Mouse (Mus musculus): Measurements from ENCODE around the gene Dbi. TPM values are rescaled to one million over a fixed set of nuclear protein-coding genes. Genes with fewer than 3 reads are reported as not detected.
"Not testable (repeated sequence)": the region's sequence is repeated elsewhere in the genome, so short reads cannot be mapped to it uniquely, and the experiment has no call there.

Gene Dbi
- polyA plus RNA-seq, 1 experiment from 2014 or later: 681 TPM

- Histone ChIP-seq H3K4me2 (ENCODE audit: low read depth, severe bottlenecking) (no peak overlapping the region), H3K27ac (replicated peaks; ENCODE audit: low read depth, low read length) (no peak overlapping the region), H3K9ac (ENCODE audit: low read length) (no peak overlapping the region), H3K27me3 (ENCODE audit: control insufficient read depth, insufficient read depth, low read length) (no peaks in the 10 kb centered on the region), H3K36me3 (ENCODE audit: control insufficient read depth, insufficient read depth, low read length) (no peaks in the 10 kb centered on the region), H3K9me3 (ENCODE audit: control insufficient read depth, low read length) (no peaks in the 10 kb centered on the region), H3K4me1 (ENCODE audit: control insufficient read depth, insufficient read depth, low read length) (no peaks in the 10 kb centered on the region), H3K4me3 (ENCODE audit: low read depth, low read length) (no peak overlapping the region)
- WGBS: 74% methylated on average over 6 of the region's 6 CpGs
- DNase-seq (ENCODE audit: low spot score) (no peak), ATAC-seq (ENCODE audit: insufficient number of reproducible peaks, low FRiP score, low TSS enrichment, low read depth) (no peak)
These were observed 21.4 kb downstream of the Dbi start for GRCm38 (mm10) chr1:120099483-120099882.

GRCm38 (mm10) chr1:120098327-120098726 lies 22.6 kb downstream of the Dbi start:
- Histone ChIP-seq H3K27ac (replicated peaks; ENCODE audit: low read depth, low read length) (no peak overlapping the region), H3K27me3 (ENCODE audit: control insufficient read depth, insufficient read depth, low read length) (no peaks in the 10 kb centered on the region), H3K9ac (ENCODE audit: low read length) (no peak overlapping the region), H3K9me3 (ENCODE audit: control insufficient read depth, low read length) (no peaks in the 10 kb centered on the region), H3K4me3 (ENCODE audit: low read depth, low read length) (no peak overlapping the region), H3K4me2 (ENCODE audit: low read depth, severe bottlenecking) (no peak overlapping the region), H3K4me1 (ENCODE audit: control insufficient read depth, insufficient read depth, low read length) (no peaks in the 10 kb centered on the region), H3K36me3 (ENCODE audit: control insufficient read depth, insufficient read depth, low read length) (no peaks in the 10 kb centered on the region)
- DNase-seq (ENCODE audit: low spot score) (peak; percentile 69), ATAC-seq (ENCODE audit: insufficient number of reproducible peaks, low FRiP score, low TSS enrichment, low read depth) (no peak)
- WGBS: 18% methylated on average over 7 of the region's 7 CpGs

GRCm38 (mm10) chr1:120094920-120095319 lies 26.0 kb downstream of the Dbi start:
- 78% methylated on average over 3 of the region's 3 CpGs for whole genome bisulfite sequencing
- no peak overlapping the region for H3K4me2 ChIP-seq (ENCODE audit: low read depth, severe bottlenecking)
- ATAC-seq (ENCODE audit: insufficient number of reproducible peaks, low FRiP score, low TSS enrichment, low read depth): no peak

GRCm38 (mm10) chr1:120093482-120094134 lies 27.3 kb downstream of the Dbi start:
- H3K27me3 ChIP-seq (ENCODE audit: control insufficient read depth, insufficient read depth, low read length); H3K27ac ChIP-seq (replicated peaks; ENCODE audit: low read depth, low read length); H3K4me3 ChIP-seq (ENCODE audit: low read depth, low read length); H3K36me3 ChIP-seq (ENCODE audit: control insufficient read depth, insufficient read depth, low read length); H3K4me1 ChIP-seq (ENCODE audit: control insufficient read depth, insufficient read depth, low read length); ATAC-seq (ENCODE audit: insufficient number of reproducible peaks, low FRiP score, low TSS enrichment, low read depth); H3K4me2 ChIP-seq (ENCODE audit: low read depth, severe bottlenecking); H3K9ac ChIP-seq (ENCODE audit: low read length); H3K9me3 ChIP-seq (ENCODE audit: control insufficient read depth, low read length): not testable (repeated sequence)
- WGBS: 55% methylated on average over 11 of the region's 14 CpGs
- DNase-seq (ENCODE audit: low spot score): peak; percentile 88

More at GRCm38 (mm10) chr1:120094920-120095319, 26.0 kb downstream of the Dbi start:
- Histone ChIP-seq H3K4me3 (ENCODE audit: low read depth, low read length) (no peak overlapping the region), H3K9ac (ENCODE audit: low read length) (no peak overlapping the region), H3K36me3 (ENCODE audit: control insufficient read depth, insufficient read depth, low read length) (no peaks in the 10 kb centered on the region), H3K4me1 (ENCODE audit: control insufficient read depth, insufficient read depth, low read length) (no peaks in the 10 kb centered on the region), H3K9me3 (ENCODE audit: control insufficient read depth, low read length) (no peaks in the 10 kb centered on the region), H3K27ac (replicated peaks; ENCODE audit: low read depth, low read length) (no peak overlapping the region), H3K27me3 (ENCODE audit: control insufficient read depth, insufficient read depth, low read length) (no peaks in the 10 kb centered on the region)
- no peak for DNase-seq (ENCODE audit: low spot score)

- no peaks in the 10 kb centered on the region for H3K27me3 ChIP-seq (ENCODE audit: control insufficient read depth, insufficient read depth, low read length)
- H3K36me3 ChIP-seq (ENCODE audit: control insufficient read depth, insufficient read depth, low read length): no peaks in the 10 kb centered on the region
- 85% methylated on average over 8 of the region's 8 CpGs for WGBS
- no peaks in the 10 kb centered on the region for H3K9me3 ChIP-seq (ENCODE audit: control insufficient read depth, low read length)
- no peak overlapping the region for H3K9ac ChIP-seq (ENCODE audit: low read length)
- H3K27ac ChIP-seq (replicated peaks; ENCODE audit: low read depth, low read length): no peak overlapping the region
- no peak for ATAC-seq (ENCODE audit: insufficient number of reproducible peaks, low FRiP score, low TSS enrichment, low read depth)
- H3K4me2 ChIP-seq (ENCODE audit: low read depth, severe bottlenecking): no peak overlapping the region
- DNase-seq (ENCODE audit: low spot score): no peak
- no peaks in the 10 kb centered on the region for H3K4me1 ChIP-seq (ENCODE audit: control insufficient read depth, insufficient read depth, low read length)
- no peak overlapping the region for H3K4me3 ChIP-seq (ENCODE audit: low read depth, low read length)
These were observed 29.9 kb downstream of the Dbi start for GRCm38 (mm10) chr1:120090880-120091570.

- Histone ChIP-seq H3K36me3 (ENCODE audit: control insufficient read depth, insufficient read depth, low read length) (no peaks in the 10 kb centered on the region), H3K27me3 (ENCODE audit: control insufficient read depth, insufficient read depth, low read length) (no peaks in the 10 kb centered on the region), H3K4me2 (ENCODE audit: low read depth, severe bottlenecking) (no peak overlapping the region), H3K4me1 (ENCODE audit: control insufficient read depth, insufficient read depth, low read length) (no peaks in the 10 kb centered on the region), H3K9me3 (ENCODE audit: control insufficient read depth, low read length) (no peaks in the 10 kb centered on the region), H3K9ac (ENCODE audit: low read length) (no peak overlapping the region), H3K4me3 (ENCODE audit: low read depth, low read length) (no peak overlapping the region), H3K27ac (replicated peaks; ENCODE audit: low read depth, low read length) (no peak overlapping the region)
- ATAC-seq (ENCODE audit: insufficient number of reproducible peaks, low FRiP score, low TSS enrichment, low read depth) (no peak), DNase-seq (ENCODE audit: low spot score) (no peak)
- 16% methylated on average over 3 of the region's 5 CpGs for WGBS
These were observed 31.7 kb downstream of the Dbi start for GRCm38 (mm10) chr1:120089180-120089579.

GRCm38 (mm10) chr1:120086644-120087043 lies 34.2 kb downstream of the Dbi start:
- Histone ChIP-seq H3K27ac (replicated peaks; ENCODE audit: low read depth, low read length) (no peak overlapping the region), H3K9ac (ENCODE audit: low read length) (no peak overlapping the region), H3K36me3 (ENCODE audit: control insufficient read depth, insufficient read depth, low read length) (no peaks in the 10 kb centered on the region), H3K27me3 (ENCODE audit: control insufficient read depth, insufficient read depth, low read length) (no peaks in the 10 kb centered on the region), H3K9me3 (ENCODE audit: control insufficient read depth, low read length) (no peaks in the 10 kb centered on the region), H3K4me1 (ENCODE audit: control insufficient read depth, insufficient read depth, low read length) (peaks cover 2% of the 10 kb centered on the region; the same call in 1 of the 2 replicates), H3K4me3 (ENCODE audit: low read depth, low read length) (no peak overlapping the region), H3K4me2 (ENCODE audit: low read depth, severe bottlenecking) (no peak overlapping the region)
- DNase-seq (ENCODE audit: low spot score): no peak
- WGBS: 76% methylated on average over 13 of the region's 13 CpGs
- no peak for ATAC-seq (ENCODE audit: insufficient number of reproducible peaks, low FRiP score, low TSS enrichment, low read depth)

GRCm38 (mm10) chr1:120085696-120086095 lies 35.2 kb downstream of the Dbi start:
- no peaks in the 10 kb centered on the region for H3K9me3 ChIP-seq (ENCODE audit: control insufficient read depth, low read length)
- ATAC-seq (ENCODE audit: insufficient number of reproducible peaks, low FRiP score, low TSS enrichment, low read depth) (no peak), DNase-seq (ENCODE audit: low spot score) (no peak)
- no peaks in the 10 kb centered on the region for H3K36me3 ChIP-seq (ENCODE audit: control insufficient read depth, insufficient read depth, low read length)
- H3K4me3 ChIP-seq (ENCODE audit: low read depth, low read length): no peak overlapping the region
- no peak overlapping the region for H3K9ac ChIP-seq (ENCODE audit: low read length)
- no peak overlapping the region for H3K4me2 ChIP-seq (ENCODE audit: low read depth, severe bottlenecking)
- H3K27ac ChIP-seq (replicated peaks; ENCODE audit: low read depth, low read length): no peak overlapping the region
- H3K4me1 ChIP-seq (ENCODE audit: control insufficient read depth, insufficient read depth, low read length): peaks cover 2% of the 10 kb centered on the region; the same call in 1 of the 2 replicates
- 67% methylated on average over 3 of the region's 3 CpGs for whole genome bisulfite sequencing
- H3K27me3 ChIP-seq (ENCODE audit: control insufficient read depth, insufficient read depth, low read length): no peaks in the 10 kb centered on the region

Measured in limb, embryonic 11.5 days (tissue).